Mouse (Mus musculus) erythroblast, embryonic 14.5 days (primary cell): Measurements from ENCODE around the gene Socs3.

Experiments
- GATA1 ChIP-seq: IDR thresholded peaks from 2 replicates; pipeline ENCODE4 v1.6.1; 2012; ENCODE audit warnings: low read length, inconsistent platforms, mixed read lengths
- TAL1 ChIP-seq: IDR thresholded peaks from 3 replicates; pipeline ENCODE4 v1.6.1; 2012; ENCODE audit warnings: low read length, inconsistent platforms, mixed read lengths

DNA sequence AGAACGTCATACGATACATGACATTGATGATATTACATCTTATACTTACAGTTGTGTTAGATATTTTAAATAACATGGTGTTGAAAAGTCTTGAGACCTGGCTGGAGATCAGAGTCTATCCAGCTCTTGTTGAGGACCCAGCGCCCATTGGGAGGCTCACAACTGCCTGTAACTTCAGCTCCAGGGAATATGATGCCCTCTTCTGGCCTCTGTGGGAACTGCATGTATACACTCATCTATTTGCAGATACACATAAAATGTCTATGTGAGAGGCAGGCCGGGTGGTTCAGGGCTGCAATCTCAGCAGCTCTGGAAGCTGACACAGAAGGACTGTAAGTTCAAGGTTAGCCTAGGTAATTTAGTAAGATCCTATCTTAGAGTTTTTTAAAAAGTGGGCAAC is 48.5 kb upstream of the Socs3 start:
- TF ChIP-seq TAL1 = no peak
- TF ChIP-seq GATA1 = no peak
